Mouse (Mus musculus) left cerebral cortex, adult 11 months (tissue): ENCODE data around the gene Smim15.

Experiments
- DNase-seq: peaks from one replicate; pipeline ENCODE4 v3.0.0; 2022; ENCODE audit warnings: low spot score

Smim15 gene

GRCm38 (mm10) chr13:108044222-108044941 lies at the start of gene Smim15:
Gene Smim15, plus strand, starts transcription at chr13:108044446.
- peak; percentile 76 for DNase-seq

- no peak for DNase-seq
Measured at GRCm38 (mm10) chr13:107995211-107995610, 49.0 kb upstream of the Smim15 start.

GRCm38 (mm10) chr13:107996301-107996700 lies 47.9 kb upstream of the Smim15 start:
- no peak for DNase-seq

- DNase-seq = no peak
Measured at GRCm38 (mm10) chr13:108007861-108008260, 36.4 kb upstream of the Smim15 start.

GRCm38 (mm10) chr13:108013110-108013509 lies 31.1 kb upstream of the Smim15 start:
- DNase-seq = no peak

- DNase-seq = no peak
Measured at GRCm38 (mm10) chr13:108013839-108014238, 30.4 kb upstream of the Smim15 start.

GRCm38 (mm10) chr13:108015166-108015565 lies 29.1 kb upstream of the Smim15 start:
- no peak for DNase-seq

GRCm38 (mm10) chr13:108017349-108017748 lies 26.9 kb upstream of the Smim15 start:
- no peak for DNase-seq

- no peak for DNase-seq
Measured at GRCm38 (mm10) chr13:108025802-108026201, 18.4 kb upstream of the Smim15 start.

- DNase-seq = no peak
Measured at GRCm38 (mm10) chr13:108032789-108033188, 11.5 kb upstream of the Smim15 start.

GRCm38 (mm10) chr13:108039375-108039774 lies 4.9 kb upstream of the Smim15 start:
- DNase-seq = no peak

- no peak for DNase-seq
Measured at GRCm38 (mm10) chr13:108039902-108040301, 4.3 kb upstream of the Smim15 start.

- DNase-seq = no peak
Measured at GRCm38 (mm10) chr13:108040451-108040850, 3.8 kb upstream of the Smim15 start.

GRCm38 (mm10) chr13:108041358-108041757 lies 2.9 kb upstream of the Smim15 start:
- DNase-seq = peak; percentile 69

- DNase-seq = no peak
Measured at GRCm38 (mm10) chr13:108043431-108044221, 620 bp upstream of the Smim15 start.

GRCm38 (mm10) chr13:108045646-108046045 lies 1.4 kb downstream of the Smim15 start:
- DNase-seq = no peak

- no peak for DNase-seq
Measured at GRCm38 (mm10) chr13:108046071-108046470, 1.8 kb downstream of the Smim15 start.

- DNase-seq = no peak
Measured at GRCm38 (mm10) chr13:108046891-108047290, 2.6 kb downstream of the Smim15 start.

- DNase-seq = no peak
Measured at GRCm38 (mm10) chr13:108047364-108047763, 3.1 kb downstream of the Smim15 start.

- no peak for DNase-seq
Measured at GRCm38 (mm10) chr13:108056896-108057295, 12.7 kb downstream of the Smim15 start.

GRCm38 (mm10) chr13:108060286-108060885 lies 16.1 kb downstream of the Smim15 start:
- no peak for DNase-seq

GRCm38 (mm10) chr13:108060936-108061578 lies 16.8 kb downstream of the Smim15 start:
- DNase-seq = no peak
